ENCODE assay signal across 15 mouse cellular contexts in the genomic region with DNA sequence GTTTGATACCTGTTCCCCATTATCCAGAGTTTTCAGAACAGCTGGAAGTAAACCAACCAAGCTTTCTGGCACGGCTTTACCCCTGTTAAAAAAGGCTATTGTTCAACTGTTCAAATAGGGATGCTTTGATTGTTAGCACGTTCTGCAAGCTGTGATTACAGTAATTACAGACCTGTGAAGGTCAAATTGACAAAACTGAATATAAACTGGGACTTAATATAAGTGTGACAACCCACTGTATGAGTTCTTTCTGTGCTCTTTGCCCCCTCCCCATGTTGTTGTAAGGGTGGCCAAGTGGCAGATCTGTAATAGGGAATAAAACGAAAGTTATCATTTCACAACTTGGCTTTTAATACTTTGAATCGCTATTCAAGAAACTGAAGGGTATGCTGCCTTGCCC.
"Had no signal": no experiment of that assay in that cellular context is flagged by ENCODE, and none has a peak within 500 bp of the region (broad histone marks: within the 10 kb centered on the region; RNA-seq: fewer than 3 reads in every experiment).

No protein-coding gene starts in this region.

- H3K27me3 ChIP-seq: megakaryocyte, embryonic 14.5 days; midbrain, embryonic 15.5 days; neural tube, embryonic 12.5 days; stomach, embryonic 15.5 days had no signal

- H3K4me3 ChIP-seq: megakaryocyte, embryonic 14.5 days; midbrain, embryonic 13.5 days; midbrain, embryonic 15.5 days; neural tube, embryonic 12.5 days; stomach, embryonic 15.5 days had no signal

- H3K4me2 ChIP-seq: lung, embryonic 14.5 days; midbrain, embryonic 11.5 days; midbrain, embryonic 13.5 days; midbrain, embryonic 15.5 days; neural tube, embryonic 12.5 days; stomach, embryonic 15.5 days had no signal

- DNase-seq: liver, postnatal 0 days; lung, embryonic 14.5 days; lung, postnatal 10 days; right cerebral cortex, postnatal 14 days; thymus, adult 2 months; thymus, postnatal 25 days; thymus, postnatal 4 days had no signal

- H3K9ac ChIP-seq: liver, postnatal 0 days; lung, embryonic 14.5 days; midbrain, embryonic 13.5 days; midbrain, embryonic 15.5 days; neural tube, embryonic 12.5 days; stomach, embryonic 15.5 days had no signal

- H3K4me1 ChIP-seq: megakaryocyte, embryonic 14.5 days; midbrain, embryonic 15.5 days; neural tube, embryonic 12.5 days; stomach, embryonic 15.5 days had no signal

- H3K27ac ChIP-seq: macrophage; midbrain, embryonic 13.5 days; midbrain, embryonic 15.5 days; neural tube, embryonic 12.5 days; stomach, embryonic 15.5 days; stomach, postnatal 0 days had no signal

- H3K9me3 ChIP-seq: megakaryocyte, embryonic 14.5 days; midbrain, embryonic 13.5 days; midbrain, embryonic 15.5 days; neural tube, embryonic 12.5 days; stomach, embryonic 15.5 days had no signal

- ATAC-seq: liver, postnatal 0 days; midbrain, embryonic 13.5 days; midbrain, embryonic 15.5 days had no signal

- H3K36me3 ChIP-seq: midbrain, embryonic 13.5 days; midbrain, embryonic 15.5 days; neural tube, embryonic 12.5 days; stomach, embryonic 15.5 days had no signal
